Mouse (Mus musculus): ENCODE measurements around the gene Col5a3.

- TF ChIP-seq MAX (IDR thresholded peaks at IDR 0.05; ENCODE audit: low read depth) (no peak), POLR2A (IDR thresholded peaks at IDR 0.05; ENCODE audit: insufficient read length, low read depth) (no peak), REST (IDR thresholded peaks at IDR 0.05; ENCODE audit: insufficient read depth, insufficient read length) (no peak)
These were observed 65.7 kb downstream of the Col5a3 start for GRCm38 (mm10) chr9:20749213-20749612.

Data from myocyte (in vitro differentiated cells).